8 mouse cellular contexts compared by ENCODE assay signal in genomic region chr4:134430381-134431004, GRCm38 (mm10). TPM values are rescaled to one million over a fixed set of nuclear protein-coding genes. Genes with fewer than 3 reads are reported as not detected.
DNase-seq lines count a peak whose midpoint lies in the region; ATAC-seq lines count a peak whose summit lies in the region.

No protein-coding gene starts in this region.

- no peak for ATAC-seq in megakaryocyte-erythroid progenitor cell, adult 5-6 weeks (replicated peaks; ENCODE audit: low FRiP score, low TSS enrichment, poor library complexity, severe bottlenecking)

- peak; percentile 98 for DNase-seq in brain, adult 2 months (ENCODE audit: low read depth, low spot score)
- peak; percentile 91 to 92 for DNase-seq in cerebellum, postnatal 10 days
- DNase-seq in frontal cortex, postnatal 10 days (ENCODE audit: low spot score in 2 of 2), result peak; percentile 84 to 90
- peak; percentile 84 to 94 for DNase-seq in layer of hippocampus, postnatal 14 days (ENCODE audit: low spot score in 2 of 2)
- peak; percentile 60 for DNase-seq in lung, postnatal 36 days
- peak; percentile 92 to 95 for DNase-seq in right cerebral cortex, postnatal 36 days (ENCODE audit: low spot score in 2 of 2)
- no peak for DNase-seq in adrenal gland, adult 8-10 months

RNA-seq across cellular contexts. Expression of gene Pafah2, which starts 34.4 kb away (rescaled TPM):
- 10 to 100 TPM in 1 of 2 experiments, 1 to 10 TPM in 1; 7.8 to 10.9 TPM for total RNA-seq in layer of hippocampus, postnatal 14 days (2021)
- 27.7 and 41.0 TPM in 2 replicates for total RNA-seq in megakaryocyte-erythroid progenitor cell, adult 5-6 weeks (2014; fragmentation: Nextera tagmentation)
- 18.2 and 24.1 TPM in 2 replicates for total RNA-seq in megakaryocyte-erythroid progenitor cell, adult 5-6 weeks (2017)
- 10 to 100 TPM; 13.9 to 21.7 (median 19.0) TPM for total RNA-seq in adrenal gland, adult 8-10 months (2022)

RNA-seq across cellular contexts. Expression of gene Stmn1, which starts 37.6 kb away (rescaled TPM):
- total RNA-seq in layer of hippocampus, postnatal 14 days (2021), result 100 to 1,000 TPM; 425 to 454 TPM
- total RNA-seq in megakaryocyte-erythroid progenitor cell, adult 5-6 weeks (2014; fragmentation: Nextera tagmentation), result 600 and 836 TPM in 2 replicates
- total RNA-seq in megakaryocyte-erythroid progenitor cell, adult 5-6 weeks (2017), result 1,250 and 1,264 TPM in 2 replicates
- 10 to 100 TPM; 20.9 to 31.8 (median 30.0) TPM for total RNA-seq in adrenal gland, adult 8-10 months (2022)

RNA-seq across cellular contexts. Expression of gene Extl1, which starts 46.8 kb away (rescaled TPM):
- total RNA-seq in layer of hippocampus, postnatal 14 days (2021), result 10 to 100 TPM; 37.6 to 39.5 TPM
- not detected in 2 replicates for total RNA-seq in megakaryocyte-erythroid progenitor cell, adult 5-6 weeks (2014; fragmentation: Nextera tagmentation)
- not detected in 2 replicates for total RNA-seq in megakaryocyte-erythroid progenitor cell, adult 5-6 weeks (2017)
- 10 to 100 TPM in 2 of 4 experiments, 1 to 10 TPM in 2; 3.3 to 15.4 (median 9.4) TPM for total RNA-seq in adrenal gland, adult 8-10 months (2022)

Comparison
In these comparisons a context has a peak if more than half of its experiments do, and no peak if none do; other contexts are left out.
1. RNA of gene Stmn1, which starts 37.6 kb away (total RNA-seq): 600 to 1,264 TPM in megakaryocyte-erythroid progenitor cell, adult 5-6 weeks and 425 to 454 TPM in layer of hippocampus, postnatal 14 days; 20.9 to 31.8 TPM in adrenal gland, adult 8-10 months; every median in the first group is over 10 times any median in the second.
2. RNA of gene Extl1, which starts 46.8 kb away (total RNA-seq): 37.6 to 39.5 TPM in layer of hippocampus, postnatal 14 days and 3.3 to 15.4 TPM in adrenal gland, adult 8-10 months; not detected in megakaryocyte-erythroid progenitor cell, adult 5-6 weeks; every median in the first group is over 4 times any median in the second.